Mouse (Mus musculus): ENCODE results near the gene Pcmt1.
A peak's percentile ranks its signal among the peaks of the same experiment; 100 is the strongest.

DNA sequence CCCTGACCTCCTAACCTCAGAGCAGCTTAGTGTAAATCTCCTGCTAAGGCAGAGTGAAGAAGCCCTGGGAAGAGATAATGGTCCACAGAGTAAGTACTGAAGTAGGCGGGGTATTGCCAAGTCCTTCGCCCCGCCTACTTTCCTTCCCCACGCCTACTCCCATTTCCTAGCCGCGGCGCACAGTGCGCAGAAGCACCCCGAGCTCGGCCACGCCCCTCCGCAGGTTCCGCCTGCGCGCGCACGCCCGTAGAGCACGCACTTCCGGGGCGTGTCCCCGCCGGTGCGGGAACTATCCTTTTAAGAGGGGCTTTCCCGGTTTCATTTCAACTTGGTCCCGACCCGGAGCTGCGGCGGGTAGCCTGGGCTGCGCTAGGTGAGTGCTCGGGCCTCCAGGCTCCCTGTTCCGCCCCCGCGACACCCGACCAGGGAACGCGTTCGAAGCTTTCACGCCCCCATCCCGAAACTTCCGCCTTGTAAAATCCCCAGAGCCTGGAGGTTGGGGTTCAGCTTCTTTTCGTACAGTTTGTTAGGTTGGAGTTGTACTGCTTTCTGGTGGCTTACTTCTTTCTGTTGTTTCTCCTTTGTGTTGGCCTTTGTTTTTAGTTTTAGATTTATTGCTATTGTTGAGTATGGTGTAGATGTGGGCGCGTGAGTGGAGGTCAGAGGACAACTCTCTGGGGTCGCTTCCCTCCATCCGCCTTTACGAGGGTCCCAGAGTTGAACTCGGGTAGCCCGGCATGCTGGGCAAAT, 45.0 kb upstream of the Pcmt1 start, which contains the start of gene Katna1:
- TF ChIP-seq CTCF (IDR thresholded peaks at IDR 0.05; ENCODE audit: low read depth, low read length) (no peak), POLR2A (IDR thresholded peaks at IDR 0.05; ENCODE audit: insufficient read depth, low read length) (peak; percentile 46), EP300 (IDR thresholded peaks at IDR 0.05; ENCODE audit: insufficient read depth, low read depth, low read length) (no peak)
